Mouse (Mus musculus) thymus, adult 2 months (tissue): ENCODE data around the gene Mrpl49.

ENCODE experiments used
- CTCF ChIP-seq: fragments of 200-500 bp; IDR thresholded peaks from 2 replicates; pipeline ENCODE4 v1.5.1; 2012; ENCODE audit warnings: mild to moderate bottlenecking, control low read depth, low read length, moderate library complexity, borderline replicate concordance; ENCODE audit not compliant: control insufficient read depth, poor library complexity, insufficient read depth; ENCODE audit errors: extremely low read depth
- POLR2A ChIP-seq: fragments of 200-500 bp; IDR thresholded peaks from 2 replicates; pipeline ENCODE4 v1.6.1; 2012; ENCODE audit warnings: mild to moderate bottlenecking, low read length, control low read depth, moderate library complexity; ENCODE audit not compliant: control insufficient read depth, poor library complexity, insufficient read depth; ENCODE audit errors: extremely low read depth

GRCm38 (mm10) chr19:6054296-6054695 is 3.3 kb downstream of the Mrpl49 start:
- TF ChIP-seq POLR2A (no peak), CTCF (no peak)
